Mouse (Mus musculus) cortical plate, adult 2 months (tissue): ENCODE measurements around the gene Gabarapl1.

Source experiments
- CTCF ChIP-seq: fragments of 200-500 bp; IDR thresholded peaks from 2 replicates; pipeline ENCODE4 v1.5.1; 2011; ENCODE audit warnings: mild to moderate bottlenecking, control low read depth, low read length; ENCODE audit not compliant: insufficient read depth; ENCODE audit errors: extremely low read depth
- POLR2A ChIP-seq: fragments of 200-500 bp; IDR thresholded peaks from 2 replicates; pipeline ENCODE4 v1.6.1; 2011; ENCODE audit warnings: mild to moderate bottlenecking, low read length, control low read depth; ENCODE audit not compliant: insufficient read depth; ENCODE audit errors: extremely low read depth

DNA sequence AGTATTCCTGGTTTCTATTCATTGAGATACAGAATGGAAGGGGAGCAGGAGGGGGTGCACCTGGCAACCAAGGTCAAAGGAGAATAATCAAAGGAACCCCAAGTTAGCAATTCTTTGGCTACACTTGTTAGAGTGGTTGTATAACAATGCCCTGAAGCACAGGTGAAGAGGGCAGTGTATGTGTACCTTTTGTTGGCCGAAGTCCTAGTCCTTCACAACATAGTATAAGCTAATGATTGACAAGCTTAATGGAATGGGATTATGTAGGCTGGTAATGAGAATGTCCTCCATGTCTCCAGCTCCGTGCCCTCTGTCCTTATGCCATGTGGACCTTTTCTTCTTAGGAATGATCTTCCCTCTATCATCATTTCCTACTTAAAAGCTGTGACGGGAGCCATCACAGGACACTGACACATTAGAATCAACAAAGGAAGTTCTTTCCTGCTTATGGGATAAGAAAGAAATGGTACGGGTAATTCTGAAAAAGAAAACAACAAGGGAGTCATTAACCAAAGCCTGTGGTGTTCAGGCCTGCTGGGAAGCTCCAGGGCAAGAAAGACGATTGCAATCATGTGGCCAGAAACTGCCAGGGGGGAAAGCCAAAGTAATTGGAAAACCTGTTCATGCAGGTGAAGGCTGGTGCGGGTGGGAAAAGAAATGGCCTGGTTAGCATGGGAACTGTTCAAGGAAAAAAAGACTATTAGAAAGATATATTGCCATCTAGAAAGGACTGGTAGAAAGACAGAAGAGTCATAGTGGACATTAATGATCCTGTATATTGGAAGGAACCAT is 22.6 kb upstream of the Gabarapl1 start:
- TF ChIP-seq CTCF (no peak), POLR2A (no peak)
